Mouse (Mus musculus) neural tube, embryonic 13.5 days (tissue): ENCODE results near the gene Coro1c. TPM values are rescaled to one million over a fixed set of nuclear protein-coding genes. Genes with fewer than 3 reads are reported as not detected.

Experiments
- ATAC-seq: fragments of 200-750 bp; cut with Nextera tagmentation; 2 replicates; pipeline ENCODE4 v1.8.0; 2017; ENCODE audit warnings: low read depth, mild to moderate bottlenecking, moderate TSS enrichment, moderate library complexity
- H3K27ac ChIP-seq: fragments of 300-500 bp; sonication (generic); replicated peaks from 2 replicates; pipeline ENCODE4 v1.5.1; 2015; ENCODE audit warnings: moderate library complexity, mild to moderate bottlenecking, inconsistent platforms
- H3K27me3 ChIP-seq: fragments of 300-500 bp; sonication (generic); 2 replicates; pipeline ENCODE4 v1.6.1; 2015; ENCODE audit warnings: mild to moderate bottlenecking, inconsistent platforms
- H3K36me3 ChIP-seq: fragments of 300-500 bp; sonication (generic); 2 replicates; pipeline ENCODE4 v1.6.1; 2015; ENCODE audit warnings: mild to moderate bottlenecking, inconsistent platforms
- H3K4me1 ChIP-seq: fragments of 300-500 bp; sonication (generic); replicated peaks from 2 replicates; pipeline ENCODE4 v1.6.1; 2015; ENCODE audit warnings: inconsistent platforms
- H3K4me2 ChIP-seq: fragments of 300-500 bp; sonication (generic); 2 replicates; pipeline ENCODE4 v1.6.1; 2015; ENCODE audit warnings: inconsistent platforms, mild to moderate bottlenecking, moderate library complexity
- H3K4me3 ChIP-seq: fragments of 300-500 bp; sonication (generic); 2 replicates; pipeline ENCODE4 v1.5.1; 2015; ENCODE audit warnings: mild to moderate bottlenecking, inconsistent platforms
- H3K9ac ChIP-seq: fragments of 300-500 bp; sonication (generic); 2 replicates; pipeline ENCODE4 v1.6.1; 2015; ENCODE audit warnings: moderate library complexity, mild to moderate bottlenecking, inconsistent platforms
- H3K9me3 ChIP-seq: fragments of 300-500 bp; sonication (generic); 2 replicates; pipeline ENCODE4 v1.6.1; 2016; ENCODE audit warnings: inconsistent platforms
- WGBS: fragments of 180-500 bp; shearing (Covaris S2); methylation state at CpG from one replicate; pipeline ENCODE4 v1.1.7; 2015; 5-methylcytosine and 5-hydroxymethylcytosine counted together
- polyA plus RNA-seq: library from polyadenylated mRNA; unstranded; fragments of >200 nt; fragmentation: Nextera tagmentation; extraction: Ambion mirVana; gene quantifications from 2 replicates; pipeline ENCODE4 v1.2.1, GENCODE M21; 2015

Coro1c gene
- polyA plus RNA-seq, 1 experiment from 2014 or later = 183 TPM

- Histone ChIP-seq H3K9ac (no peak overlapping the region), H3K4me2 (no peak overlapping the region)
Measured at GRCm38 (mm10) chr5:113850680-113851230, 57.8 kb downstream of the Coro1c start.

GRCm38 (mm10) chr5:113847636-113848035 lies 60.9 kb downstream of the Coro1c start:
- H3K27ac ChIP-seq = no peak overlapping the region
- H3K36me3 ChIP-seq = peaks cover 93% of the 10 kb centered on the region
- no peak overlapping the region for H3K4me3 ChIP-seq
- no peaks in the 10 kb centered on the region for H3K4me1 ChIP-seq
- no peak for ATAC-seq
- no peak overlapping the region for H3K9ac ChIP-seq
- H3K27me3 ChIP-seq = no peaks in the 10 kb centered on the region
- no peaks in the 10 kb centered on the region for H3K9me3 ChIP-seq
- 93% methylated on average over 9 of the region's 9 CpGs for WGBS
- no peak overlapping the region for H3K4me2 ChIP-seq

More at GRCm38 (mm10) chr5:113850680-113851230, 57.8 kb downstream of the Coro1c start:
- Histone ChIP-seq H3K27ac (peak overlapping the region; percentile 18; the same call in 1 of the 2 replicates), H3K4me1 (peaks cover 12% of the 10 kb centered on the region), H3K9me3 (no peaks in the 10 kb centered on the region), H3K36me3 (peaks cover 66% of the 10 kb centered on the region), H3K4me3 (no peak overlapping the region), H3K27me3 (no peaks in the 10 kb centered on the region)
- WGBS = 67% methylated on average over 8 of the region's 8 CpGs
- no peak for ATAC-seq

DNA sequence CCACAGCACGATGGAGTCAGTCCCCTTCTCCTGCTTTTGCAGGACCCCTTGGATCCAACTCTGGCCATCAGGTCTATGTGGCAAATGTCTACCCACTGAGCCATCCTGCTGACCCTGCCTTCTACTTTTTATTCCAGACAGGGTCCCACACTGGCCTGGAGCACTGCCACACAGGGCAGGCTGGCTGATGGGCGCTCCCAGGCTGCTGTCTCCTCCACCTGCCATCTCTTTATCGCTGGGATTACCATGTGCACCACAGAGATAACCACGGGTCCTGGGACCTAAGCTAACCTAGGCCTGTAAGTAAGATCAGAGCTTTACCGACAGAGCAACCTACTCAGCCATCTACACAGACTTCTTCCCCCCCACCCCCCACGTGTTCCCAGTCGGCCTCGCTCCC lies 61.9 kb downstream of the Coro1c start:
- H3K36me3 ChIP-seq = peaks cover 98% of the 10 kb centered on the region
- no peaks in the 10 kb centered on the region for H3K27me3 ChIP-seq
- no peak overlapping the region for H3K4me2 ChIP-seq
- H3K4me1 ChIP-seq = no peaks in the 10 kb centered on the region
- no peak for ATAC-seq
- H3K9ac ChIP-seq = no peak overlapping the region
- 91% methylated on average over 8 of the region's 8 CpGs for WGBS
- no peak overlapping the region for H3K4me3 ChIP-seq
- no peak overlapping the region for H3K27ac ChIP-seq
- no peaks in the 10 kb centered on the region for H3K9me3 ChIP-seq

GRCm38 (mm10) chr5:113845627-113846026 lies 62.9 kb downstream of the Coro1c start:
- H3K4me3 ChIP-seq = no peak overlapping the region
- H3K4me1 ChIP-seq = no peaks in the 10 kb centered on the region
- WGBS = 90% methylated on average over 8 of the region's 8 CpGs
- no peak for ATAC-seq
- H3K9me3 ChIP-seq = no peaks in the 10 kb centered on the region
- H3K27ac ChIP-seq = no peak overlapping the region
- H3K36me3 ChIP-seq = peaks cover 96% of the 10 kb centered on the region
- no peaks in the 10 kb centered on the region for H3K27me3 ChIP-seq
- no peak overlapping the region for H3K9ac ChIP-seq
- no peak overlapping the region for H3K4me2 ChIP-seq

DNA sequence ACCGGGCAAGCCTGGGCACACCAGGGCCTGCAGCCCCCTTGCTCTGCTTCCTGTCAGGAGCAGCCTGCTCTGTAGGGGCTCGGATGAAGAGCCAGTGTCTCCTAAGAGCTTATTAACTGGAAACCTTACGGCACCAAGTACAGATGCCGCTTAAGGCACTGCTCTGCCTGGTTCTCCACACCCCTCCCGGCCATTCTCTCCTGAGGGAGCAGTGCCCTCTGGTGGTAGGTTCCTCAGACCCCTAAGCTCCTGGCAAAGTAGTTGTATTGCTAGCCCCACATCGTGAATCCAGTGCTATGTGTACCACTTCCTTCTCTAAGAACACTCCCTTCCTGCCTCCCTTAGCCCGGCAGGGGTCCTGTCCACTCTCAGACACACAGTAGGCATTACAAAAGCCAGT lies 63.8 kb downstream of the Coro1c start:
- H3K9me3 ChIP-seq = no peaks in the 10 kb centered on the region
- 67% methylated on average over 7 of the region's 7 CpGs for WGBS
- no peaks in the 10 kb centered on the region for H3K4me1 ChIP-seq
- H3K9ac ChIP-seq = no peak overlapping the region
- H3K36me3 ChIP-seq = peaks cover 96% of the 10 kb centered on the region
- ATAC-seq = no peak
- no peak overlapping the region for H3K27ac ChIP-seq
- H3K4me3 ChIP-seq = no peak overlapping the region
- no peak overlapping the region for H3K4me2 ChIP-seq
- H3K27me3 ChIP-seq = no peaks in the 10 kb centered on the region

DNA sequence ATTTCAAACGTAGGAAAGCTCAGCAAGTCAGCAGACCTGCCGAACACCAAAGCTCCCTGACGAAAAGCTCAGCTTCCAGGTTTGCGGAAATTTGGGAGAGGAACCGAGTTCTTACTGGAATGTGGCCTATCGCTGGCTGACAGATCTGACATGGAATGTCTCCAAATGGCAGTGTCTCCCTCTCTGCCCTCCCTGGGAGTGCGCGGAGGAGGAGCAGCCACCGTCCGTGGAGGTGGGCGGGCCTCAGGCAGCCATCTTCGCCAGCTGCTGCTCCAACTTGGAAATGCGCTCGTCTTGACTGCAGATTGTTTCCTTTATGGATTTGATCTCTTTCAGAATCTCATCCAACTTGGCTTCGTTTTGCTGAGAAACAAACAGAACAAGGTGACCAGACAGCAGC lies 64.5 kb downstream of the Coro1c start:
- Histone ChIP-seq H3K27me3 (no peaks in the 10 kb centered on the region), H3K4me3 (no peak overlapping the region), H3K36me3 (peaks cover 93% of the 10 kb centered on the region), H3K27ac (no peak overlapping the region), H3K4me2 (no peak overlapping the region), H3K4me1 (no peaks in the 10 kb centered on the region), H3K9ac (no peak overlapping the region), H3K9me3 (no peaks in the 10 kb centered on the region)
- no peak for ATAC-seq
- 83% methylated on average over 15 of the region's 15 CpGs for WGBS

GRCm38 (mm10) chr5:113842906-113843305 lies 65.7 kb downstream of the Coro1c start:
- H3K36me3 ChIP-seq = peaks cover 86% of the 10 kb centered on the region
- 94% methylated on average over 9 of the region's 9 CpGs for WGBS
- no peak overlapping the region for H3K4me2 ChIP-seq
- H3K9me3 ChIP-seq = no peaks in the 10 kb centered on the region
- H3K4me3 ChIP-seq = no peak overlapping the region
- no peaks in the 10 kb centered on the region for H3K4me1 ChIP-seq
- no peak overlapping the region for H3K27ac ChIP-seq
- ATAC-seq = no peak
- H3K27me3 ChIP-seq = no peaks in the 10 kb centered on the region
- no peak overlapping the region for H3K9ac ChIP-seq

GRCm38 (mm10) chr5:113842244-113842643 lies 66.3 kb downstream of the Coro1c start:
- no peak overlapping the region; the same call in 1 of the 2 replicates for H3K27ac ChIP-seq
- H3K4me1 ChIP-seq = no peaks in the 10 kb centered on the region
- no peak for ATAC-seq
- no peak overlapping the region for H3K4me2 ChIP-seq
- WGBS = 90% methylated on average over 9 of the region's 9 CpGs
- H3K27me3 ChIP-seq = no peaks in the 10 kb centered on the region
- peaks cover 79% of the 10 kb centered on the region for H3K36me3 ChIP-seq
- no peak overlapping the region for H3K9ac ChIP-seq
- H3K9me3 ChIP-seq = no peaks in the 10 kb centered on the region
- no peak overlapping the region for H3K4me3 ChIP-seq

GRCm38 (mm10) chr5:113841243-113842225 lies 67.0 kb downstream of the Coro1c start:
- no peak for ATAC-seq
- Histone ChIP-seq H3K9ac (no peak overlapping the region), H3K27me3 (no peaks in the 10 kb centered on the region), H3K9me3 (no peaks in the 10 kb centered on the region), H3K4me1 (no peaks in the 10 kb centered on the region), H3K36me3 (peaks cover 72% of the 10 kb centered on the region), H3K4me3 (no peak overlapping the region), H3K27ac (no peak overlapping the region), H3K4me2 (no peak overlapping the region)
- WGBS = 81% methylated on average over 23 of the region's 23 CpGs

- Histone ChIP-seq H3K36me3 (peaks cover 61% of the 10 kb centered on the region), H3K4me1 (no peaks in the 10 kb centered on the region), H3K27me3 (no peaks in the 10 kb centered on the region), H3K4me2 (no peak overlapping the region), H3K4me3 (no peak overlapping the region), H3K9me3 (no peaks in the 10 kb centered on the region), H3K9ac (no peak overlapping the region), H3K27ac (no peak overlapping the region)
- no peak for ATAC-seq
- WGBS = 92% methylated on average over 4 of the region's 4 CpGs
Measured at GRCm38 (mm10) chr5:113840443-113840842, 68.1 kb downstream of the Coro1c start.

DNA sequence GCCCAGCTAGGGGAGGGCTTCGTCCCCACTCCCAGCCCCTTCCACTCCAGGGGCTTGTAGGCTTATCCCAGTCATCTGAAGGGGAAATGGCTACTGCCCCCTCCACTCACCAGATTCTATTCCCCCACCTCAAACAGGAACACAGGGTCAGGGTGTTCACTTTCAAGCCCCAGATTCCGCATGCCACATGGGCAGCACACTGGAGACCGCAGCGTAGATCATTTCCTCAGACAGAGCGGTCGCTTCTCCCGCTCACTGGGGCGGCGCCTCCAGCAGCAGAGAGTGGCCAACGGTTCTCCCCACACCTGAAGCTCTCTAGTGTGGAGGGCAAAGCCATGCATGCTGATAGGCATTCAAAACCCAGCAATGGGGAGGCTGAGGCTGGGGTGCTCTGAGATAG lies 71.6 kb downstream of the Coro1c start:
- H3K4me3 ChIP-seq = no peak overlapping the region
- H3K4me2 ChIP-seq = no peak overlapping the region
- H3K9ac ChIP-seq = no peak overlapping the region
- H3K9me3 ChIP-seq = no peaks in the 10 kb centered on the region
- no peak for ATAC-seq
- peaks cover 9% of the 10 kb centered on the region; the same call in 1 of the 2 replicates for H3K4me1 ChIP-seq
- peaks cover 27% of the 10 kb centered on the region for H3K36me3 ChIP-seq
- 81% methylated on average over 10 of the region's 10 CpGs for WGBS
- H3K27ac ChIP-seq = no peak overlapping the region
- no peaks in the 10 kb centered on the region for H3K27me3 ChIP-seq

GRCm38 (mm10) chr5:113833316-113833947 lies 75.1 kb downstream of the Coro1c start:
- 67% methylated on average over 16 of the region's 16 CpGs for WGBS

More at GRCm38 (mm10) chr5:113833316-113833947, 75.1 kb downstream of the Coro1c start:
- no peak for ATAC-seq
- Histone ChIP-seq H3K4me1 (peaks cover 9% of the 10 kb centered on the region; the same call in 1 of the 2 replicates), H3K4me3 (no peak overlapping the region), H3K27ac (no peak overlapping the region), H3K9me3 (no peaks in the 10 kb centered on the region), H3K9ac (no peak overlapping the region), H3K27me3 (no peaks in the 10 kb centered on the region), H3K4me2 (no peak overlapping the region), H3K36me3 (peaks cover 3% of the 10 kb centered on the region; the same call in 1 of the 2 replicates)
